Mouse (Mus musculus) olfactory bulb, adult 2 months (tissue): ENCODE results near the gene Pik3r1. TPM values are rescaled to one million over a fixed set of nuclear protein-coding genes. Genes with fewer than 3 reads are reported as not detected.

ENCODE experiments used
- H3K27ac ChIP-seq: fragments of 200-500 bp; 2 replicates; pipeline ENCODE4 v1.5.1; 2012; ENCODE audit warnings: low read depth, low read length; ENCODE audit not compliant: insufficient read depth
- H3K4me1 ChIP-seq: fragments of 200-500 bp; 2 replicates; pipeline ENCODE4 v1.6.1; 2012; ENCODE audit warnings: low read length; ENCODE audit not compliant: control insufficient read depth, insufficient read depth
- H3K4me3 ChIP-seq: fragments of 200-500 bp; 2 replicates; pipeline ENCODE4 v1.5.1; 2012; ENCODE audit warnings: mild to moderate bottlenecking, low read depth, low read length, moderate library complexity; ENCODE audit not compliant: insufficient read depth
- CTCF ChIP-seq: fragments of 200-500 bp; IDR thresholded peaks from 2 replicates; pipeline ENCODE4 v1.5.1; 2012; ENCODE audit warnings: low read depth, mild to moderate bottlenecking, low read length, moderate library complexity; ENCODE audit not compliant: insufficient read depth
- POLR2A ChIP-seq: fragments of 200-500 bp; IDR thresholded peaks from 2 replicates; pipeline ENCODE4 v1.6.1; 2012; ENCODE audit warnings: mild to moderate bottlenecking, low read depth, low read length, moderate library complexity; ENCODE audit not compliant: insufficient read depth
- WGBS: fragments of 180-500 bp; shearing (Covaris S2); methylation state at CpG from one replicate; pipeline ENCODE4 v1.1.7; 2018; 5-methylcytosine and 5-hydroxymethylcytosine counted together
- polyA plus RNA-seq: library from polyadenylated mRNA; stranded (reverse); fragments of >200 nt; gene quantifications from 2 replicates; pipeline ENCODE4 v1.2.4, GENCODE M21; 2012; ENCODE audit warnings: low replicate concordance; ENCODE audit not compliant: missing spikeins, insufficient read depth, insufficient read length

The Pik3r1 gene
- polyA plus RNA-seq, 1 experiment, result 139 TPM

- Histone ChIP-seq H3K4me1 (peaks cover 14% of the 10 kb centered on the region), H3K27ac (no peak overlapping the region), H3K4me3 (no peak overlapping the region)
- no peak for TF ChIP-seq CTCF
- no peak for TF ChIP-seq POLR2A
- WGBS, result 10% methylated on average over 11 of the region's 11 CpGs
Observed at GRCm38 (mm10) chr13:101719312-101719870, 48.6 kb downstream of the Pik3r1 start.

GRCm38 (mm10) chr13:101718744-101719143, 49.3 kb downstream of the Pik3r1 start:
- WGBS, result 63% methylated on average over 7 of the region's 7 CpGs
- Histone ChIP-seq H3K27ac (no peak overlapping the region), H3K4me3 (no peak overlapping the region), H3K4me1 (peaks cover 14% of the 10 kb centered on the region)
- TF ChIP-seq POLR2A (no peak), CTCF (no peak)

- Histone ChIP-seq H3K4me1 (peaks cover 17% of the 10 kb centered on the region), H3K27ac (no peak overlapping the region), H3K4me3 (no peak overlapping the region)
- TF ChIP-seq CTCF, result no peak
- no peak for TF ChIP-seq POLR2A
- 61% methylated on average over 6 of the region's 6 CpGs for WGBS
Observed at GRCm38 (mm10) chr13:101717836-101718235, 50.2 kb downstream of the Pik3r1 start.

GRCm38 (mm10) chr13:101713429-101714088, 54.5 kb downstream of the Pik3r1 start:
- TF ChIP-seq CTCF (no peak), POLR2A (no peak)
- H3K4me3 ChIP-seq, result no peak overlapping the region
- peaks cover 6% of the 10 kb centered on the region; the same call in 1 of the 2 replicates for H3K4me1 ChIP-seq
- no peak overlapping the region for H3K27ac ChIP-seq
- 64% methylated on average over 12 of the region's 12 CpGs for WGBS

- peaks cover 3% of the 10 kb centered on the region; the same call in 1 of the 2 replicates for H3K4me1 ChIP-seq
- H3K27ac ChIP-seq, result no peak overlapping the region
- WGBS, result 78% methylated on average over 9 of the region's 9 CpGs
- H3K4me3 ChIP-seq, result no peak overlapping the region
- TF ChIP-seq CTCF, result no peak
- no peak for TF ChIP-seq POLR2A
Observed at GRCm38 (mm10) chr13:101712720-101713428, 55.1 kb downstream of the Pik3r1 start.

GRCm38 (mm10) chr13:101712099-101712498, 55.9 kb downstream of the Pik3r1 start:
- TF ChIP-seq POLR2A, result no peak
- TF ChIP-seq CTCF, result no peak

GRCm38 (mm10) chr13:101711301-101711700, 56.7 kb downstream of the Pik3r1 start:
- H3K27ac ChIP-seq, result no peak overlapping the region
- H3K4me1 ChIP-seq, result peaks cover 3% of the 10 kb centered on the region; the same call in 1 of the 2 replicates
- TF ChIP-seq POLR2A, result no peak
- no peak for TF ChIP-seq CTCF
- WGBS, result 88% methylated on average over 2 of the region's 2 CpGs
- H3K4me3 ChIP-seq, result no peak overlapping the region

More at GRCm38 (mm10) chr13:101712099-101712498, 55.9 kb downstream of the Pik3r1 start:
- WGBS, result 55% methylated on average over 9 of the region's 9 CpGs
- no peak overlapping the region for H3K4me3 ChIP-seq
- peaks cover 3% of the 10 kb centered on the region; the same call in 1 of the 2 replicates for H3K4me1 ChIP-seq
- no peak overlapping the region for H3K27ac ChIP-seq

- no peak for TF ChIP-seq CTCF
- TF ChIP-seq POLR2A, result no peak
- WGBS, result 57% methylated on average over 3 of the region's 3 CpGs
- H3K4me3 ChIP-seq, result no peak overlapping the region
- no peak overlapping the region for H3K27ac ChIP-seq
- peaks cover 3% of the 10 kb centered on the region; the same call in 1 of the 2 replicates for H3K4me1 ChIP-seq
Observed at GRCm38 (mm10) chr13:101709788-101710187, 58.2 kb downstream of the Pik3r1 start.

- no peak overlapping the region for H3K4me3 ChIP-seq
- no peak overlapping the region for H3K27ac ChIP-seq
- no peak for TF ChIP-seq CTCF
- no peak for TF ChIP-seq POLR2A
- H3K4me1 ChIP-seq, result no peaks in the 10 kb centered on the region
- WGBS, result 88% methylated on average over 9 of the region's 9 CpGs
Observed at GRCm38 (mm10) chr13:101707226-101707625, 60.8 kb downstream of the Pik3r1 start.
